Mouse (Mus musculus): ENCODE data around the gene Gm45808.

- TF ChIP-seq CTCF (IDR thresholded peaks at IDR 0.05; ENCODE audit: low read depth) (no peak), EP300 (IDR thresholded peaks at IDR 0.05; ENCODE audit: low read depth) (no peak)
Observed at GRCm38 (mm10) chr7:45488293-45489204, 1.9 kb upstream of the Gm45808 start, which contains the start of gene Dhdh.

All from liver, postnatal 0 days (tissue).